Mouse (Mus musculus): ENCODE measurements at regions not wholly inside any gene's neighbourhood (a gene's known extent, or its start where the extent isn't known, plus 50 kb on each side); places are given as distances from the start of the nearest gene placed in this dataset.
A peak's percentile ranks its signal among the peaks of the same experiment; 100 is the strongest.

GRCm38 (mm10) chr1:104226493-104226892 is 541.8 kb upstream of the Cdh20 start:
- peak; percentile 64 for DNase-seq (ENCODE audit: low read depth, low spot score)

GRCm38 (mm10) chr1:104226901-104227300 is 541.4 kb upstream of the Cdh20 start:
- peak; percentile 90 for DNase-seq (ENCODE audit: low read depth, low spot score)

- DNase-seq (ENCODE audit: low read depth, low spot score): peak; percentile 77
These were observed 526.7 kb upstream of the Cdh20 start for GRCm38 (mm10) chr1:104241605-104242004.

GRCm38 (mm10) chr1:104265775-104266174 is 502.6 kb upstream of the Cdh20 start:
- DNase-seq (ENCODE audit: low read depth, low spot score): no peak

- DNase-seq (ENCODE audit: low read depth, low spot score): no peak
These were observed 460.4 kb upstream of the Cdh20 start for GRCm38 (mm10) chr1:104307941-104308340.

GRCm38 (mm10) chr1:104311617-104312016 is 456.7 kb upstream of the Cdh20 start:
- peak; percentile 8 for DNase-seq (ENCODE audit: low read depth, low spot score)

- DNase-seq (ENCODE audit: low read depth, low spot score): no peak
These were observed 453.3 kb upstream of the Cdh20 start for GRCm38 (mm10) chr1:104315058-104315457.

GRCm38 (mm10) chr1:104318020-104318419 is 450.3 kb upstream of the Cdh20 start:
- no peak for DNase-seq (ENCODE audit: low read depth, low spot score)

GRCm38 (mm10) chr1:104332666-104333370 is 435.5 kb upstream of the Cdh20 start:
- DNase-seq (ENCODE audit: low read depth, low spot score): no peak

GRCm38 (mm10) chr1:104333577-104333976 is 434.8 kb upstream of the Cdh20 start:
- DNase-seq (ENCODE audit: low read depth, low spot score): peak; percentile 10

Measured in brain, adult 2 months (tissue).